Mouse (Mus musculus) forebrain, embryonic 10.5 days (tissue): ENCODE results near the gene Cox4i1. TPM values are rescaled to one million over a fixed set of nuclear protein-coding genes. Genes with fewer than 3 reads are reported as not detected.
"Not testable (repeated sequence)": the region's sequence is repeated elsewhere in the genome, so short reads cannot be mapped to it uniquely, and the experiment has no call there.

Experiments
- DNase-seq: peaks from one replicate; pipeline ENCODE4 v3.0.0-alpha.2; 2017; ENCODE audit warnings: low spot score; ENCODE audit errors: extremely low spot score
- H3K27ac ChIP-seq: fragments of 300-500 bp; sonication (generic); 2 replicates; pipeline ENCODE4 v1.5.1; 2016; ENCODE audit warnings: mild to moderate bottlenecking
- H3K27me3 ChIP-seq: fragments of 300-500 bp; sonication (generic); 2 replicates; pipeline ENCODE4 v1.6.1; 2016; ENCODE audit warnings: mild to moderate bottlenecking; ENCODE audit not compliant: poor library complexity, severe bottlenecking
- H3K36me3 ChIP-seq: fragments of 300-500 bp; sonication (generic); replicated peaks from 2 replicates; pipeline ENCODE4 v1.6.1; 2016; ENCODE audit warnings: mild to moderate bottlenecking, moderate library complexity
- H3K4me1 ChIP-seq: fragments of 300-500 bp; sonication (generic); 2 replicates; pipeline ENCODE4 v1.6.1; 2016
- H3K4me3 ChIP-seq: fragments of 300-500 bp; sonication (generic); 2 replicates; pipeline ENCODE4 v1.5.1; 2016; ENCODE audit warnings: mild to moderate bottlenecking, moderate library complexity
- H3K9me3 ChIP-seq: fragments of 300-500 bp; sonication (generic); 2 replicates; pipeline ENCODE4 v1.6.1; 2016; ENCODE audit warnings: mild to moderate bottlenecking, moderate library complexity
- WGBS: fragments of 180-500 bp; shearing (Covaris S2); methylation state at CpG from one replicate; pipeline ENCODE4 v1.1.7; 2016; 5-methylcytosine and 5-hydroxymethylcytosine counted together
- polyA plus RNA-seq: library from polyadenylated mRNA; unstranded; fragments of >200 nt; fragmentation: Nextera tagmentation; extraction: Ambion mirVana; gene quantifications from 2 replicates; pipeline ENCODE4 v1.2.1, GENCODE M21; 2016

Gene Cox4i1
- polyA plus RNA-seq, 1 experiment from 2014 or later: 885 TPM

GRCm38 (mm10) chr8:120668374-120668905 lies 418 bp downstream of the Cox4i1 start, which contains the start of gene Emc8:
Gene Emc8 (minus strand): TSS chr8:120668573.
- Histone ChIP-seq H3K9me3 (no peaks in the 10 kb centered on the region), H3K27me3 (no peaks in the 10 kb centered on the region), H3K4me1 (peaks cover 67% of the 10 kb centered on the region), H3K36me3 (peaks cover 59% of the 10 kb centered on the region), H3K4me3 (peak within 1 kb of the TSS; percentile 94), H3K27ac (peak within 1 kb of the TSS; percentile 95)
- under 1% methylated on average over 43 of the region's 51 CpGs for WGBS
- DNase-seq: no peak

GRCm38 (mm10) chr8:120671775-120672174 lies 3.8 kb downstream of the Cox4i1 start:
- no peak overlapping the region for H3K4me3 ChIP-seq
- H3K9me3 ChIP-seq: no peaks in the 10 kb centered on the region
- H3K27me3 ChIP-seq: no peaks in the 10 kb centered on the region
- 54% methylated on average over 6 of the region's 6 CpGs for WGBS
- no peak for DNase-seq
- H3K27ac ChIP-seq: no peak overlapping the region
- H3K36me3 ChIP-seq: peaks cover 59% of the 10 kb centered on the region
- H3K4me1 ChIP-seq: peaks cover 40% of the 10 kb centered on the region

GRCm38 (mm10) chr8:120672626-120673229 lies 4.7 kb downstream of the Cox4i1 start:
- Histone ChIP-seq H3K9me3 (no peaks in the 10 kb centered on the region), H3K27me3 (no peaks in the 10 kb centered on the region), H3K36me3 (peaks cover 59% of the 10 kb centered on the region), H3K27ac (no peak overlapping the region), H3K4me3 (no peak overlapping the region), H3K4me1 (peaks cover 35% of the 10 kb centered on the region)
- DNase-seq: no peak
- 91% methylated on average over 16 of the region's 16 CpGs for WGBS

GRCm38 (mm10) chr8:120673298-120673697 lies 5.3 kb downstream of the Cox4i1 start:
- H3K4me3 ChIP-seq: no peak overlapping the region
- H3K4me1 ChIP-seq: peaks cover 35% of the 10 kb centered on the region
- H3K27me3 ChIP-seq: no peaks in the 10 kb centered on the region
- H3K9me3 ChIP-seq: no peaks in the 10 kb centered on the region
- H3K27ac ChIP-seq: no peak overlapping the region
- WGBS: 93% methylated on average over 7 of the region's 7 CpGs
- no peak for DNase-seq
- H3K36me3 ChIP-seq: peaks cover 59% of the 10 kb centered on the region

GRCm38 (mm10) chr8:120675718-120676117 lies 7.7 kb downstream of the Cox4i1 start:
- Histone ChIP-seq H3K27me3 (0 out of 2 replicates have a peak, but pooled peaks cover 5% of the 10 kb centered on the region), H3K9me3 (no peaks in the 10 kb centered on the region), H3K27ac (no peak overlapping the region), H3K4me1 (peaks cover 19% of the 10 kb centered on the region), H3K4me3 (no peak overlapping the region), H3K36me3 (peaks cover 48% of the 10 kb centered on the region)
- no peak for DNase-seq
- 76% methylated on average over 8 of the region's 8 CpGs for WGBS

GRCm38 (mm10) chr8:120678447-120678846 lies 10.4 kb downstream of the Cox4i1 start:
- peak; percentile 83 for DNase-seq
- Histone ChIP-seq H3K4me3 (no peak overlapping the region), H3K36me3 (peaks cover 21% of the 10 kb centered on the region), H3K9me3 (no peaks in the 10 kb centered on the region), H3K27ac (no peak overlapping the region), H3K4me1 (peaks cover 3% of the 10 kb centered on the region; the same call in 1 of the 2 replicates), H3K27me3 (peaks cover 18% of the 10 kb centered on the region)
- 16% methylated on average over 10 of the region's 10 CpGs for WGBS

- no peak for DNase-seq
- 83% methylated on average over 11 of the region's 11 CpGs for WGBS
- no peak overlapping the region for H3K4me3 ChIP-seq
- peaks cover 19% of the 10 kb centered on the region for H3K27me3 ChIP-seq
- peaks cover 9% of the 10 kb centered on the region; the same call in 1 of the 2 replicates for H3K4me1 ChIP-seq
- H3K27ac ChIP-seq: no peak overlapping the region
- peaks cover 11% of the 10 kb centered on the region for H3K36me3 ChIP-seq
- no peaks in the 10 kb centered on the region for H3K9me3 ChIP-seq
Observed at GRCm38 (mm10) chr8:120679629-120680387, 11.8 kb downstream of the Cox4i1 start.

- peaks cover 19% of the 10 kb centered on the region for H3K27me3 ChIP-seq
- H3K9me3 ChIP-seq, H3K36me3 ChIP-seq, H3K27ac ChIP-seq, DNase-seq, H3K4me3 ChIP-seq, H3K4me1 ChIP-seq: not testable (repeated sequence)
- 69% methylated on average over 7 of the region's 7 CpGs for WGBS
Observed at GRCm38 (mm10) chr8:120680405-120680804, 12.4 kb downstream of the Cox4i1 start.

GRCm38 (mm10) chr8:120681113-120681512 lies 13.1 kb downstream of the Cox4i1 start:
- no peaks in the 10 kb centered on the region for H3K36me3 ChIP-seq
- DNase-seq: no peak
- peaks cover 24% of the 10 kb centered on the region for H3K27me3 ChIP-seq
- no peak overlapping the region for H3K4me3 ChIP-seq
- H3K4me1 ChIP-seq: peaks cover 9% of the 10 kb centered on the region; the same call in 1 of the 2 replicates
- 85% methylated on average over 10 of the region's 10 CpGs for WGBS
- no peak overlapping the region for H3K27ac ChIP-seq
- no peaks in the 10 kb centered on the region for H3K9me3 ChIP-seq

- Histone ChIP-seq H3K4me1 (peaks cover 8% of the 10 kb centered on the region; the same call in 1 of the 2 replicates), H3K36me3 (no peaks in the 10 kb centered on the region), H3K27me3 (peaks cover 35% of the 10 kb centered on the region), H3K27ac (no peak overlapping the region), H3K4me3 (no peak overlapping the region), H3K9me3 (no peaks in the 10 kb centered on the region)
- peak; percentile 47 for DNase-seq
- 18% methylated on average over 10 of the region's 10 CpGs for WGBS
Observed at GRCm38 (mm10) chr8:120683602-120684001, 15.6 kb downstream of the Cox4i1 start.

- Histone ChIP-seq H3K4me3 (no peak overlapping the region), H3K9me3 (no peaks in the 10 kb centered on the region), H3K27me3 (peaks cover 35% of the 10 kb centered on the region), H3K4me1 (0 out of 2 replicates have a peak, but pooled peaks cover 6% of the 10 kb centered on the region), H3K27ac (no peak overlapping the region), H3K36me3 (no peaks in the 10 kb centered on the region)
- WGBS: 59% methylated on average over 5 of the region's 5 CpGs
- no peak for DNase-seq
Observed at GRCm38 (mm10) chr8:120684082-120684481, 16.1 kb downstream of the Cox4i1 start.

GRCm38 (mm10) chr8:120685097-120685496 lies 17.1 kb downstream of the Cox4i1 start:
- WGBS: 82% methylated on average over 5 of the region's 5 CpGs
- H3K9me3 ChIP-seq: no peaks in the 10 kb centered on the region
- H3K27me3 ChIP-seq: peaks cover 29% of the 10 kb centered on the region
- no peak for DNase-seq
- 0 out of 2 replicates have a peak, but pooled peaks cover 6% of the 10 kb centered on the region for H3K4me1 ChIP-seq
- no peaks in the 10 kb centered on the region for H3K36me3 ChIP-seq
- H3K4me3 ChIP-seq: no peak overlapping the region
- H3K27ac ChIP-seq: no peak overlapping the region

GRCm38 (mm10) chr8:120685591-120685990 lies 17.6 kb downstream of the Cox4i1 start:
- no peaks in the 10 kb centered on the region for H3K36me3 ChIP-seq
- no peak overlapping the region for H3K27ac ChIP-seq
- 82% methylated on average over 8 of the region's 8 CpGs for WGBS
- H3K27me3 ChIP-seq: peaks cover 29% of the 10 kb centered on the region
- no peak for DNase-seq
- H3K4me3 ChIP-seq: no peak overlapping the region
- H3K9me3 ChIP-seq: no peaks in the 10 kb centered on the region
- H3K4me1 ChIP-seq: 0 out of 2 replicates have a peak, but pooled peaks cover 6% of the 10 kb centered on the region
